Mouse (Mus musculus) C2C12 (cell line): ENCODE measurements around the gene Tbc1d10a.

Experiments
- CEBPB ChIP-seq: IDR thresholded peaks from one replicate; pipeline ENCODE4 v1.6.1; 2011; ENCODE audit warnings: low read depth, mild to moderate bottlenecking, control low read depth, moderate library complexity
- USF1 ChIP-seq: IDR thresholded peaks from one replicate; pipeline ENCODE4 v1.6.1; 2011; ENCODE audit warnings: low read depth, mild to moderate bottlenecking, control low read depth, moderate library complexity

DNA sequence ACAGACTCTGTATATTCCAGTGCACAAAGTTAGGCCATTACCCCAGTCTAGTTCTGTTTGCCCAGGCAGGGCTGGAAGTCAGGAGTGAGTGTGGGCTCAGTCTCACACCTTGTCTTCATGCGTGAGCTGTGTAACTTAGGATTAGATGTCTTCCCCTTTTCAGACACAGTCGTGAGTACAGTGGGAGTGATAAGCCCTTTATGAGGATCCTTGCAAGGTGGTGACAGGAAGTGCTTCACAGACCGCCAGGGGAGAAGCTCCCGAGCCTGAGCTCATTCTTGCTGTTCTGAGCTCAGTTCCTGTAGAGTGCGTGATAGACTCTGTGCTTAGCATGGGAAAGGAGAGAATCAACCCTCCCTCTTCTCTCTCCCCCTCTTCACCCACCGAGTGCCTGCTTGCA lies 20.0 kb downstream of the Tbc1d10a start:
- no peak for TF ChIP-seq CEBPB
- TF ChIP-seq USF1, result no peak
